In the genomic region with DNA sequence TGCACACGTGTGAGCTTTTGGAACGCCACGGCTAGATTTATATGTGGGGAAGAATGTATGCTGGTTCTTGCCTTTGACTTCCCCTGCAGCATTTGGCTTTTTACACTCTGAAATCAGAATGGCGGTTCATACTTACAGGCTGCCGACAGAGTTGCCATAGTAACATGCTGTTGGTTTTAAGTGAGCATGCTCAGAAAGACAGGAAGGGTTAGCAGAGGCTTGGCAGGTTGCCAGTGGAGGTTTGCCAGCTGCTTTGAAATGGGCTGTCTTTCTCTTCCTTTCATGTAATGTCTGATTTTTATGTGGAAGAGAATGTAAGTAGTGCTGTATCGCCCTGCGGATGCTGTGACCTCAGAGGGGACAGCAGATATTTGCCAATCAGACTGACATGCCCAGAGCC, we compare ENCODE assay signal across 8 mouse cellular contexts. TPM values are rescaled to one million over a fixed set of nuclear protein-coding genes. Genes with fewer than 3 reads are reported as not detected.
DNase-seq lines count a peak whose midpoint lies in the region; ATAC-seq and TF ChIP-seq lines count a peak whose summit lies in the region.

No protein-coding gene starts in this region.

- peak overlapping the region; percentile 44 for H3K27ac ChIP-seq in bone marrow macrophage, adult 2 months (ENCODE audit: insufficient read depth, low read depth, low read length)
- peak overlapping the region; percentile 77 for H3K27ac ChIP-seq in heart, embryonic 13.5 days (replicated peaks)
- peak overlapping the region; percentile 68 for H3K27ac ChIP-seq in kidney, embryonic 16.5 days (ENCODE audit: low read length)
- H3K27ac ChIP-seq in limb, embryonic 15.5 days, result peak overlapping the region; percentile 74
- peak overlapping the region; percentile 89 for H3K27ac ChIP-seq in midbrain, postnatal 0 days (ENCODE audit: low read depth, low read length)

- 36% methylated on average over 7 of the region's 7 CpGs for WGBS in heart, embryonic 13.5 days
- WGBS in kidney, embryonic 16.5 days, result 33% methylated on average over 7 of the region's 7 CpGs
- 6% methylated on average over 7 of the region's 7 CpGs for WGBS in limb, embryonic 15.5 days
- 1% methylated on average over 7 of the region's 7 CpGs for WGBS in midbrain, postnatal 0 days

- H3K4me3 ChIP-seq in bone marrow macrophage, adult 2 months (ENCODE audit: insufficient read depth, low read length), result peak overlapping the region; percentile 30
- peak overlapping the region; percentile 26 for H3K4me3 ChIP-seq in heart, embryonic 13.5 days
- peak overlapping the region; percentile 33 for H3K4me3 ChIP-seq in kidney, embryonic 16.5 days (ENCODE audit: low read length)
- peak overlapping the region; percentile 26 for H3K4me3 ChIP-seq in limb, embryonic 15.5 days
- peak overlapping the region; percentile 45 for H3K4me3 ChIP-seq in midbrain, postnatal 0 days (ENCODE audit: low read depth, low read length)

- peak; percentile 18 for DNase-seq in 3134 (ENCODE audit: extremely low read depth, insufficient read length, low spot score)
- DNase-seq in fibroblast of lung, adult 2 months (ENCODE audit: low read depth), result peak; percentile 82
- peak; percentile 99 for DNase-seq in midbrain, postnatal 0 days (ENCODE audit: low spot score)
- DNase-seq in spleen, postnatal 10 days (ENCODE audit: low spot score in 2 of 2), result peak; percentile 69 to 92

- peaks cover 37% of the 10 kb centered on the region for H3K36me3 ChIP-seq in heart, embryonic 13.5 days
- H3K36me3 ChIP-seq in kidney, embryonic 16.5 days (ENCODE audit: insufficient read depth, low read length), result peaks cover 20% of the 10 kb centered on the region
- peaks cover 28% of the 10 kb centered on the region for H3K36me3 ChIP-seq in limb, embryonic 15.5 days
- H3K36me3 ChIP-seq in midbrain, postnatal 0 days (ENCODE audit: insufficient read depth, low read length), result no peaks in the 10 kb centered on the region

- no peak for TF ChIP-seq CTCF in bone marrow macrophage, adult 2 months (IDR thresholded peaks at IDR 0.05; ENCODE audit: low read depth, low read length)
- no peak for TF ChIP-seq CTCF in midbrain, postnatal 0 days (IDR thresholded peaks at IDR 0.05)

- H3K9ac ChIP-seq in heart, embryonic 13.5 days, result peak overlapping the region; percentile 54
- H3K9ac ChIP-seq in kidney, embryonic 16.5 days (replicated peaks; ENCODE audit: low read length), result peak overlapping the region; percentile 47
- H3K9ac ChIP-seq in limb, embryonic 15.5 days, result no peak overlapping the region
- peak overlapping the region; percentile 70 for H3K9ac ChIP-seq in midbrain, postnatal 0 days (replicated peaks; ENCODE audit: low read length, poor library complexity, severe bottlenecking)

- TF ChIP-seq POLR2A in bone marrow macrophage, adult 2 months (IDR thresholded peaks at IDR 0.05; ENCODE audit: borderline replicate concordance, low read depth, low read length), result no peak

- H3K27me3 ChIP-seq in heart, embryonic 13.5 days (replicated peaks), result no peaks in the 10 kb centered on the region
- no peaks in the 10 kb centered on the region for H3K27me3 ChIP-seq in kidney, embryonic 16.5 days (ENCODE audit: insufficient read depth, low read length)
- no peaks in the 10 kb centered on the region for H3K27me3 ChIP-seq in limb, embryonic 15.5 days
- H3K27me3 ChIP-seq in midbrain, postnatal 0 days (ENCODE audit: insufficient read depth, low read length), result no peaks in the 10 kb centered on the region

- no peaks in the 10 kb centered on the region for H3K9me3 ChIP-seq in heart, embryonic 13.5 days
- H3K9me3 ChIP-seq in kidney, embryonic 16.5 days (ENCODE audit: low read length), result no peaks in the 10 kb centered on the region
- no peaks in the 10 kb centered on the region for H3K9me3 ChIP-seq in limb, embryonic 15.5 days
- H3K9me3 ChIP-seq in midbrain, postnatal 0 days (ENCODE audit: low read length), result no peaks in the 10 kb centered on the region

- ATAC-seq in heart, embryonic 13.5 days (ENCODE audit: extremely low read depth, insufficient number of reproducible peaks, low FRiP score, low TSS enrichment), result no peak
- peak; percentile 80; the same call in 1 of the 2 replicates for ATAC-seq in kidney, embryonic 16.5 days (ENCODE audit: low FRiP score, low TSS enrichment)
- ATAC-seq in limb, embryonic 15.5 days (ENCODE audit: insufficient number of reproducible peaks, low FRiP score, low TSS enrichment, low read depth), result peak; percentile 75; the same call in 1 of the 2 replicates
- peak; percentile 87 for ATAC-seq in midbrain, postnatal 0 days (ENCODE audit: low FRiP score)

- H3K4me2 ChIP-seq in heart, embryonic 13.5 days, result peak overlapping the region; percentile 58
- peak overlapping the region; percentile 46 for H3K4me2 ChIP-seq in kidney, embryonic 16.5 days (replicated peaks; ENCODE audit: low read depth, low read length)
- H3K4me2 ChIP-seq in limb, embryonic 15.5 days, result peak overlapping the region; percentile 40
- H3K4me2 ChIP-seq in midbrain, postnatal 0 days (ENCODE audit: low read depth, low read length, poor library complexity, severe bottlenecking), result peak overlapping the region; percentile 65

- peaks cover 30% of the 10 kb centered on the region for H3K4me1 ChIP-seq in bone marrow macrophage, adult 2 months (ENCODE audit: control insufficient read depth, insufficient read depth, low read length)
- H3K4me1 ChIP-seq in heart, embryonic 13.5 days, result peaks cover 37% of the 10 kb centered on the region
- peaks cover 12% of the 10 kb centered on the region for H3K4me1 ChIP-seq in kidney, embryonic 16.5 days (ENCODE audit: insufficient read depth, low read length)
- peaks cover 13% of the 10 kb centered on the region; the same call in 1 of the 2 replicates for H3K4me1 ChIP-seq in limb, embryonic 15.5 days
- H3K4me1 ChIP-seq in midbrain, postnatal 0 days (ENCODE audit: insufficient read depth, low read length), result no peaks in the 10 kb centered on the region; the same call in 1 of the 2 replicates

RNA-seq across cellular contexts. Expression of a gene that starts 32.3 kb away (rescaled TPM):
- polyA plus RNA-seq in bone marrow macrophage, adult 2 months (2012; ENCODE audit: insufficient read depth, insufficient read length, missing spikeins), result 68.0 and 78.1 TPM in 2 replicates
- polyA plus RNA-seq in heart, embryonic 13.5 days (2015; fragmentation: Nextera tagmentation; extraction: Ambion mirVana), result 24.3 and 24.8 TPM in 2 replicates
- 34.6 and 38.6 TPM in 2 replicates for polyA plus RNA-seq in kidney, embryonic 16.5 days (2015; fragmentation: Nextera tagmentation; extraction: Ambion mirVana)
- 39.0 and 40.9 TPM in 2 replicates for polyA plus RNA-seq in limb, embryonic 15.5 days (2015; fragmentation: Nextera tagmentation; extraction: Ambion mirVana)
- total RNA-seq in midbrain, postnatal 0 days (2014; rRNA removed), result 11.0 and 11.1 TPM in 2 replicates
- polyA plus RNA-seq in midbrain, postnatal 0 days (2015; fragmentation: Nextera tagmentation; extraction: Ambion mirVana), result 40.0 and 43.4 TPM in 2 replicates

Comparison
In these comparisons a context has a peak if more than half of its experiments do, and no peak if none do; other contexts are left out.
1. DNase-seq: peak in every context shown above with its lines; median percentile 99 in midbrain, postnatal 0 days; 82 in fibroblast of lung, adult 2 months; 80 in spleen, postnatal 10 days; 18 in 3134.